Mouse (Mus musculus): ENCODE results near the gene H2-DMa. TPM values are rescaled to one million over a fixed set of nuclear protein-coding genes. Genes with fewer than 3 reads are reported as not detected.

H2-DMa gene
- 5.2 and 6.9 TPM in 2 replicates for polyA plus RNA-seq (2012; rRNA removed)

DNA sequence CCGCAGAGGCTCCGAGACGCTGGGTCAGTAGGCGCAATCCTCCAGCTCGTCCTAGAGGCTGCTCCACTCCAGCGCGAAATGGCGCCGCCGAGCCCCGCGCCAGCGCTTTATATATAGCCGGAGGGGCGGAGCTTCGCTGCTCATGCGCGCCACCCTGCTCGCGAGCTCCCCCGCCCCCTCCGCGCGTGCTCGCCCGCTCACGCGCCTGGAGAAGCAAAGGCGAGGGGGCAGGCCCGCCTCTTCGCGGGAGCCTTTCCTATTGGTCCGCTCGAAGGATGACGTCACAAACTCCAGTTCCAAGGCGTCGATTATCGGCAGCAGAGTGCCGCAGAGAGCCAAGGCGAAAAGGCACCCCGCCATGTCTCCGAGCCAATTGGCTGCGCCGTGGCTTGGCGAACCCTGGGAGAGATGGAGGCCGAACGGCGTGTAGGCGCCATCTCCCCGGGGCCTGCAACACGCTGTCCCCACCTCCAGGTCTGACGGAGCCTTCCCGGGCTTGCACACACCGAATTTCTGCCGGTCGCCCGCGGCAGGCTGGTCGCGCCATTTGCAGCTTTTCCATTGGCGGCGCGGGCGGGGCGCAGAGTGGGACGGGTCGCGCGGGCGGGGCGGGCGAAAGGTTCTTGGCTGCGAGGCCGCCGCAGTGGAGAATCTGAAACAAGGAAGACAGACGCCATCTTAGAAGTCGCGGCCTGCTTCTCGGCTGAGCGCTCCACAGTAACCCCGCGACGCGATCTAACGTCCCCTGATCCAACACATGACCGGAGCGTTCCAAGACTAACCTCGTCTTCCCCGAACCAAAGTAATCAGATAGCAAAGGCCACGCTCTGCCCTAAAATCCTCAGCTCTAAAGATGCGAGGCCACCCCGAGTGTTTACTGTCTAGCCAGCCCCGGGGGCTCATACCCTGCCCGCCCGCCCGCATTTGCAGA lies at the start of gene H2-DMa:
TSS of gene H2-DMa (plus strand) at position 293 of the 931 bp plus-strand sequence.

DNA sequence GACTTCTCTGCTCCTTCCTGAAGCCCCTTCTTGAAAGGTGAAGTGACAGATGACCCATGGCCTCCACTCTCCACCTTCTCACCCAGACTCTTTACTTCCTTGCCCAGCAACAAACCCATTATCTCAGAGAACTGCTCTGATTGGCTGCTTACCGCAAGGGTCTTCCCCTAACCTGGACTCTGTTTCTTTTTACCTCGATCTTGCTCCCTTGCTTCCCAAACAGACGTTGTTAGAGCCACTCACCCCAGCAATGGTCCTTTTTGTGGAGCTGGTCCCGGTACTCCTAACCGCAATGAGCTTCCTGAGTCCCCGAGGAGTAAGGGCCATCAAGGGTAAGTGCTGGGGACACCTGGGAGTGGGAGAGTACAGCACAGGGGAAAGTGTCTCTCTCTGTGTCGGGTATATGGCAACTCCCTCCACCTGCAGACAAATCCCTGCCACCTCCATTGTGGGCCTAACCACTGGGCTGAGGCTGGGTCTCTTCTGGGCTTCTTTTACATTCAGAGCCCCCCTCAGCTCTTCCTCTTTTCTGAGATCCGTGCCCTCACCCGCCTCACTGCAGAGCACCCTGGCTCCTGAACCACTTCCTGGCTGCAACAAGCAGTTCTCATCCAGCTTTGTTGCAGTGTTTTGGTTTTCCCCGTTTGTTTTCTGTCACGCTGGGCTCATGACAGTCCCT lies 27.0 kb upstream of the H2-DMa start, which contains the start of gene H2-Oa:
TSS of gene H2-Oa (plus strand) at position 144 of the 679 bp plus-strand sequence.

GRCm38 (mm10) chr17:34122188-34122984 lies 3.0 kb downstream of the H2-DMa start, which contains the start of gene Brd2:
Gene Brd2 (minus strand): TSS chr17:34122634.

GRCm38 (mm10) chr17:34143033-34143432 lies 23.7 kb downstream of the H2-DMa start, which contains the start of gene H2-DMb2:
Gene H2-DMb2 (plus strand): TSS chr17:34143307.

GRCm38 (mm10) chr17:34152923-34153322 lies 33.6 kb downstream of the H2-DMa start, which contains the start of gene H2-DMb1:
Gene H2-DMb1 (plus strand): TSS chr17:34153072.

DNA sequence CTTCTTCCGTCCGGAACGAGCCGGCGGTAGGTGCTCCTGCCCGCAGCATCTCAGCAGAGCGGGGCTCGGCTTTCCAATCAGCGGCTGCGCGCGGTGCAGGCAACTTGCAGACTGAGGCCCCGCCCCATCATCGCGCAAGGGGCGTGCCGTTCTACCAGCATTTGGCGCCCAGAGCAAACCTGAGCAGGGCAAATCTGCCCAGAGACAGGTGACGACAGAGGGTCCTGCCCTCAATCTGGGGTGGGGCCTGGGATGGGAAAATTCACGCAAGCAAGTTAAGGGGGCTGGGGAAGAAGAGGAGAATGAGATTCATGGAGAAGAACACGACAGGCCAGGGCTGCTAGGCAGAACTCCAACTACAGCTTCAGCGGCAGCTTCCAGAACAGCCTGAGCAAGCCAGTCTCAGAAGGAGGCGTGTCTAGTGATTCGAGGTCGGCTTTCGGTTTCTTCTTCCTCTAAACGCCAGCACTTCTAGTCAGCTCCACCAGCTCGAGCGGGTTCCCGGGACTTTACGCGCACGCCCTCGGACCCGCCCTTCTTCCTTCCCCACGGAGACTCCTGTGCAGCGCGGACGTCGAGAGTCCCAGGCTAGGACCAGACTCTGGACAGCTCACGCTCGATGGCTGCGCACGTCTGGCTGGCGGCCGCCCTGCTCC lies 68.0 kb downstream of the H2-DMa start, which contains the start of the genes Tap1 and Psmb9:
TSS of gene Tap1 (plus strand) at position 293 of the 656 bp plus-strand sequence.
TSS of gene Psmb9 (minus strand) at position 504 of the 656 bp plus-strand sequence.

Other genes with a start within 250 kb of the H2-DMa start
- not detected in 2 replicates for gene Gm7029, start 245.7 kb upstream of the H2-DMa start, polyA plus RNA-seq (2012; rRNA removed)
- gene Kifc1, start 228.9 kb upstream of the H2-DMa start, polyA plus RNA-seq (2012; rRNA removed), result 69.2 and 101 TPM in 2 replicates
- gene Platr17, start 214.4 kb upstream of the H2-DMa start, polyA plus RNA-seq (2012; rRNA removed), result 0.31 and 0.34 TPM in 2 replicates
- gene Daxx, start 210.1 kb upstream of the H2-DMa start, polyA plus RNA-seq (2012; rRNA removed), result 44.9 and 59.5 TPM in 2 replicates
- 10.9 and 14.0 TPM in 2 replicates for gene Tapbp, start 203.6 kb upstream of the H2-DMa start, polyA plus RNA-seq (2012; rRNA removed)
- 29.6 and 32.9 TPM in 2 replicates for gene Zbtb22, start 203.6 kb upstream of the H2-DMa start, polyA plus RNA-seq (2012; rRNA removed)
- gene Rgl2, start 190.0 kb upstream of the H2-DMa start, polyA plus RNA-seq (2012; rRNA removed), result 130 and 228 TPM in 2 replicates
- gene Pfdn6, start 179.2 kb upstream of the H2-DMa start, polyA plus RNA-seq (2012; rRNA removed), result 119 and 140 TPM in 2 replicates
- gene Wdr46, start 178.9 kb upstream of the H2-DMa start, polyA plus RNA-seq (2012; rRNA removed), result 32.1 and 46.5 TPM in 2 replicates
- gene B3galt4, start 168.1 kb upstream of the H2-DMa start, polyA plus RNA-seq (2012; rRNA removed), result 4.3 and 4.7 TPM in 2 replicates
- 44.6 and 48.5 TPM in 2 replicates for gene Vps52, start 163.7 kb upstream of the H2-DMa start, polyA plus RNA-seq (2012; rRNA removed)
- gene Rps18, start 163.5 kb upstream of the H2-DMa start, polyA plus RNA-seq (2012; rRNA removed), result 1,239 and 1,610 TPM in 2 replicates
- gene H2-K1, start 119.2 kb upstream of the H2-DMa start, polyA plus RNA-seq (2012; rRNA removed), result 26.7 and 37.4 TPM in 2 replicates
- 55.3 and 116 TPM in 2 replicates for gene Ring1, start 94.9 kb upstream of the H2-DMa start, polyA plus RNA-seq (2012; rRNA removed)
- 96.6 and 160 TPM in 2 replicates for gene H2-Ke6, start 91.5 kb upstream of the H2-DMa start, polyA plus RNA-seq (2012; rRNA removed)
- 118 and 126 TPM in 2 replicates for gene Slc39a7, start 87.9 kb upstream of the H2-DMa start, polyA plus RNA-seq (2012; rRNA removed)
- gene Rxrb, start 87.7 kb upstream of the H2-DMa start, polyA plus RNA-seq (2012; rRNA removed), result 70.8 and 149 TPM in 2 replicates
- 7.9 and 11.4 TPM in 2 replicates for gene Col11a2, start 80.1 kb upstream of the H2-DMa start, polyA plus RNA-seq (2012; rRNA removed)
- gene H2-Oa, start 27.2 kb upstream of the H2-DMa start, polyA plus RNA-seq (2012; rRNA removed), result 0.30 and 0.45 TPM in 2 replicates
- gene Brd2, start 3.1 kb downstream of the H2-DMa start, polyA plus RNA-seq (2012; rRNA removed), result 188 and 203 TPM in 2 replicates
- gene H2-DMb2, start 23.8 kb downstream of the H2-DMa start, polyA plus RNA-seq (2012; rRNA removed), result 0.04 and 0.15 TPM in 2 replicates
- 0.34 and 0.46 TPM in 2 replicates for gene H2-DMb1, start 33.5 kb downstream of the H2-DMa start, polyA plus RNA-seq (2012; rRNA removed)
- 0.89 and 1.6 TPM in 2 replicates for gene Tap1, start 68.0 kb downstream of the H2-DMa start, polyA plus RNA-seq (2012; rRNA removed)
- 0.78 and 0.89 TPM in 2 replicates for gene Psmb9, start 68.2 kb downstream of the H2-DMa start, polyA plus RNA-seq (2012; rRNA removed)
- gene Psmb8, start 78.2 kb downstream of the H2-DMa start, polyA plus RNA-seq (2012; rRNA removed), result 2.1 and 2.8 TPM in 2 replicates
- gene Tap2, start 84.0 kb downstream of the H2-DMa start, polyA plus RNA-seq (2012; rRNA removed), result 0.62 and 1.1 TPM in 2 replicates
- not detected in 2 replicates for gene H2-Ob, start 119.4 kb downstream of the H2-DMa start, polyA plus RNA-seq (2012; rRNA removed)
- 2.3 and 2.9 TPM in 2 replicates for gene H2-Ab1, start 138.1 kb downstream of the H2-DMa start, polyA plus RNA-seq (2012; rRNA removed)
- gene H2-Aa, start 168.3 kb downstream of the H2-DMa start, polyA plus RNA-seq (2012; rRNA removed), result 0.07 and 0.08 TPM in 2 replicates
- gene H2-Eb1, start 186.3 kb downstream of the H2-DMa start, polyA plus RNA-seq (2012; rRNA removed), result 0.67 and 0.79 TPM in 2 replicates
- gene H2-Eb2, start 206.1 kb downstream of the H2-DMa start, polyA plus RNA-seq (2012; rRNA removed), result 0.01 and 0.02 TPM in 2 replicates
- 0.05 and 0.06 TPM in 2 replicates for gene Btnl2, start 235.3 kb downstream of the H2-DMa start, polyA plus RNA-seq (2012; rRNA removed)